8 mouse cellular contexts compared by ENCODE assay signal in genomic region chr6:29215181-29215580, GRCm38 (mm10). TPM values are rescaled to one million over a fixed set of nuclear protein-coding genes. Genes with fewer than 3 reads are reported as not detected.
A peak's percentile ranks its signal among the peaks of the same experiment; 100 is the strongest.
DNase-seq lines count a peak whose midpoint lies in the region; ATAC-seq and TF ChIP-seq lines count a peak whose summit lies in the region.

No protein-coding gene starts in this region.

- DNase-seq in left cerebral cortex, adult 2 months (ENCODE audit: extremely low spot score in 1 of 2, low spot score in 2 of 2) = no peak
- DNase-seq in left cerebral cortex, postnatal 14 days (ENCODE audit: low spot score in 2 of 2) = no peak
- no peak for DNase-seq in intestine, embryonic 14.5 days (ENCODE audit: low spot score)
- DNase-seq in adrenal gland, adult 8-10 months = no peak
- no peak for DNase-seq in kidney, postnatal 25 days

- peak overlapping the region; percentile 75 for H3K9ac ChIP-seq in embryonic facial prominence, embryonic 13.5 days
- H3K9ac ChIP-seq in intestine, embryonic 14.5 days (ENCODE audit: low read length) = peak overlapping the region; percentile 51
- no peak overlapping the region for H3K9ac ChIP-seq in neural tube, embryonic 12.5 days

- peak overlapping the region; percentile 99 for H3K4me2 ChIP-seq in embryonic facial prominence, embryonic 13.5 days
- peak overlapping the region; percentile 99 for H3K4me2 ChIP-seq in intestine, embryonic 14.5 days (ENCODE audit: low read length)
- H3K4me2 ChIP-seq in neural tube, embryonic 12.5 days (replicated peaks) = peak overlapping the region; percentile 99

- H3K4me3 ChIP-seq in left cerebral cortex, adult 2 months = peak overlapping the region; percentile 77
- H3K4me3 ChIP-seq in embryonic facial prominence, embryonic 13.5 days = peak overlapping the region; percentile 65
- peak overlapping the region; percentile 61 for H3K4me3 ChIP-seq in intestine, embryonic 14.5 days (ENCODE audit: low read depth, low read length)
- H3K4me3 ChIP-seq in neural tube, embryonic 12.5 days = peak overlapping the region; percentile 62

- H3K9me3 ChIP-seq in embryonic facial prominence, embryonic 13.5 days = no peaks in the 10 kb centered on the region
- no peaks in the 10 kb centered on the region for H3K9me3 ChIP-seq in intestine, embryonic 14.5 days (ENCODE audit: control insufficient read depth, low read length)
- no peaks in the 10 kb centered on the region for H3K9me3 ChIP-seq in neural tube, embryonic 12.5 days

- ATAC-seq in embryonic facial prominence, embryonic 13.5 days (ENCODE audit: insufficient number of reproducible peaks, insufficient read depth, low FRiP score, low TSS enrichment, low read depth) = no peak
- ATAC-seq in intestine, embryonic 14.5 days (replicated peaks; ENCODE audit: low FRiP score, low TSS enrichment, low read depth) = no peak
- ATAC-seq in neural tube, embryonic 12.5 days (ENCODE audit: low FRiP score, low read depth) = no peak
- no peak for ATAC-seq in megakaryocyte progenitor cell, adult 5-6 weeks (replicated peaks; ENCODE audit: poor library complexity)

- H3K27me3 ChIP-seq in embryonic facial prominence, embryonic 13.5 days = peaks cover 35% of the 10 kb centered on the region
- H3K27me3 ChIP-seq in intestine, embryonic 14.5 days (replicated peaks; ENCODE audit: control insufficient read depth, insufficient read depth, low read length) = peaks cover 15% of the 10 kb centered on the region
- peaks cover 18% of the 10 kb centered on the region for H3K27me3 ChIP-seq in neural tube, embryonic 12.5 days (replicated peaks)

- H3K4me1 ChIP-seq in embryonic facial prominence, embryonic 13.5 days = peaks cover 36% of the 10 kb centered on the region
- peaks cover 33% of the 10 kb centered on the region for H3K4me1 ChIP-seq in intestine, embryonic 14.5 days (replicated peaks; ENCODE audit: control insufficient read depth, insufficient read depth, low read length)
- H3K4me1 ChIP-seq in neural tube, embryonic 12.5 days = peaks cover 42% of the 10 kb centered on the region

- intact Hi-C loops in left cerebral cortex, adult 2 months (cut with DNase I) = no loop called here
- intact Hi-C loops in left cerebral cortex, postnatal 14 days (cut with DNase I) = no loop called here

- 11% methylated on average over 9 of the region's 9 CpGs for WGBS in embryonic facial prominence, embryonic 13.5 days
- WGBS in intestine, embryonic 14.5 days = 16% methylated on average over 9 of the region's 9 CpGs
- 11% methylated on average over 9 of the region's 9 CpGs for WGBS in neural tube, embryonic 12.5 days

- TF ChIP-seq CTCF in left cerebral cortex, adult 2 months (IDR thresholded peaks at IDR 0.05) = no peak

- H3K36me3 ChIP-seq in embryonic facial prominence, embryonic 13.5 days = no peaks in the 10 kb centered on the region
- no peaks in the 10 kb centered on the region for H3K36me3 ChIP-seq in intestine, embryonic 14.5 days (ENCODE audit: control insufficient read depth, insufficient read depth, low read length)
- no peaks in the 10 kb centered on the region for H3K36me3 ChIP-seq in neural tube, embryonic 12.5 days

- peak overlapping the region; percentile 68 for H3K27ac ChIP-seq in left cerebral cortex, adult 2 months
- no peak overlapping the region for H3K27ac ChIP-seq in embryonic facial prominence, embryonic 13.5 days
- H3K27ac ChIP-seq in intestine, embryonic 14.5 days (ENCODE audit: low read depth) = no peak overlapping the region
- no peak overlapping the region for H3K27ac ChIP-seq in neural tube, embryonic 12.5 days

RNA-seq across cellular contexts. Expression of gene Impdh1, which starts 1.0 kb away (rescaled TPM):
- total RNA-seq in left cerebral cortex, adult 2 months (2021) = 10 to 100 TPM; 57.1 to 62.7 TPM
- total RNA-seq in left cerebral cortex, postnatal 14 days (2021) = 10 to 100 TPM; 86.5 to 99.2 TPM
- polyA plus RNA-seq in embryonic facial prominence, embryonic 13.5 days (2015; fragmentation: Nextera tagmentation; extraction: Ambion mirVana) = 39.1 and 39.5 TPM in 2 replicates
- polyA plus RNA-seq in intestine, embryonic 14.5 days (2014; fragmentation: Nextera tagmentation; extraction: Ambion mirVana) = 47.5 and 48.1 TPM in 2 replicates
- polyA plus RNA-seq in neural tube, embryonic 12.5 days (2016; fragmentation: Nextera tagmentation; extraction: Ambion mirVana) = 65.0 and 69.5 TPM in 2 replicates
- total RNA-seq in adrenal gland, adult 8-10 months (2022) = 10 to 100 TPM; 46.9 to 67.5 (median 53.0) TPM
- 56.0 and 76.2 TPM in 2 replicates for total RNA-seq in megakaryocyte progenitor cell, adult 5-6 weeks (2015)
- total RNA-seq in megakaryocyte progenitor cell, adult 5-6 weeks (2017) = 94.2 and 106 TPM in 2 replicates

RNA-seq across cellular contexts. Expression of gene Prrt4, which starts 35.8 kb away (rescaled TPM):
- 1 to 10 TPM; 2.5 to 2.9 TPM for total RNA-seq in left cerebral cortex, adult 2 months (2021)
- 1 to 10 TPM; 4.7 to 5.5 TPM for total RNA-seq in left cerebral cortex, postnatal 14 days (2021)
- polyA plus RNA-seq in embryonic facial prominence, embryonic 13.5 days (2015; fragmentation: Nextera tagmentation; extraction: Ambion mirVana) = 1.2 and 1.3 TPM in 2 replicates
- 0.52 and 0.78 TPM in 2 replicates for polyA plus RNA-seq in intestine, embryonic 14.5 days (2014; fragmentation: Nextera tagmentation; extraction: Ambion mirVana)
- polyA plus RNA-seq in neural tube, embryonic 12.5 days (2016; fragmentation: Nextera tagmentation; extraction: Ambion mirVana) = 2.1 and 2.9 TPM in 2 replicates
- total RNA-seq in adrenal gland, adult 8-10 months (2022) = 1 to 10 TPM; 3.0 to 8.9 (median 4.8) TPM
- not detected in 2 replicates for total RNA-seq in megakaryocyte progenitor cell, adult 5-6 weeks (2015)
- total RNA-seq in megakaryocyte progenitor cell, adult 5-6 weeks (2017) = not detected in 2 replicates

RNA-seq across cellular contexts. Expression of gene Rbm28, which starts 50.4 kb away (rescaled TPM):
- total RNA-seq in left cerebral cortex, adult 2 months (2021) = 10 to 100 TPM; 51.0 to 52.3 TPM
- total RNA-seq in left cerebral cortex, postnatal 14 days (2021) = 10 to 100 TPM; 35.5 to 37.3 TPM
- 47.4 and 50.6 TPM in 2 replicates for polyA plus RNA-seq in embryonic facial prominence, embryonic 13.5 days (2015; fragmentation: Nextera tagmentation; extraction: Ambion mirVana)
- 44.6 and 49.7 TPM in 2 replicates for polyA plus RNA-seq in intestine, embryonic 14.5 days (2014; fragmentation: Nextera tagmentation; extraction: Ambion mirVana)
- 50.3 and 56.0 TPM in 2 replicates for polyA plus RNA-seq in neural tube, embryonic 12.5 days (2016; fragmentation: Nextera tagmentation; extraction: Ambion mirVana)
- total RNA-seq in adrenal gland, adult 8-10 months (2022) = 10 to 100 TPM; 30.2 to 40.2 (median 35.0) TPM
- total RNA-seq in megakaryocyte progenitor cell, adult 5-6 weeks (2015) = 46.3 and 59.0 TPM in 2 replicates
- total RNA-seq in megakaryocyte progenitor cell, adult 5-6 weeks (2017) = 47.4 and 79.8 TPM in 2 replicates

RNA-seq across cellular contexts. Expression of gene Hilpda, which starts 57.1 kb away (rescaled TPM):
- total RNA-seq in left cerebral cortex, adult 2 months (2021) = 1 to 10 TPM; 8.0 to 9.1 TPM
- total RNA-seq in left cerebral cortex, postnatal 14 days (2021) = 1 to 10 TPM; 5.7 to 6.5 TPM
- polyA plus RNA-seq in embryonic facial prominence, embryonic 13.5 days (2015; fragmentation: Nextera tagmentation; extraction: Ambion mirVana) = 43.1 and 45.7 TPM in 2 replicates
- polyA plus RNA-seq in intestine, embryonic 14.5 days (2014; fragmentation: Nextera tagmentation; extraction: Ambion mirVana) = 38.1 and 42.8 TPM in 2 replicates
- polyA plus RNA-seq in neural tube, embryonic 12.5 days (2016; fragmentation: Nextera tagmentation; extraction: Ambion mirVana) = 28.1 and 30.9 TPM in 2 replicates
- 1 to 10 TPM; 4.6 to 9.3 (median 7.7) TPM for total RNA-seq in adrenal gland, adult 8-10 months (2022)
- 14.3 and 17.8 TPM in 2 replicates for total RNA-seq in megakaryocyte progenitor cell, adult 5-6 weeks (2015)
- 7.1 and 10.9 TPM in 2 replicates for total RNA-seq in megakaryocyte progenitor cell, adult 5-6 weeks (2017)
